Comparison of ENCODE assay signal across 9 mouse cellular contexts in genomic region chr2:4300383-4300811, GRCm38 (mm10).
DNase-seq lines count a peak whose midpoint lies in the region; ATAC-seq lines count a peak whose summit lies in the region.
"Had no signal": no experiment of that assay in that cellular context is flagged by ENCODE, and none has a peak within 500 bp of the region (broad histone marks: within the 10 kb centered on the region; RNA-seq: fewer than 3 reads in every experiment).

No protein-coding gene starts in this region.

- H3K27me3 ChIP-seq in midbrain, embryonic 13.5 days: no peaks in the 10 kb centered on the region

- H3K4me1 ChIP-seq in brown adipose tissue, adult 24 weeks (ENCODE audit: control insufficient read depth, insufficient read depth, insufficient read length, low read length): 0 out of 2 replicates have a peak, but pooled peaks cover 2% of the 10 kb centered on the region
- H3K4me1 ChIP-seq in midbrain, embryonic 13.5 days (replicated peaks): peaks cover 44% of the 10 kb centered on the region
- H3K4me1 ChIP-seq: liver, embryonic 15.5 days had no signal

- WGBS in midbrain, embryonic 13.5 days: 42% methylated on average over 13 of the region's 13 CpGs

- peak overlapping the region; percentile 30 for H3K4me3 ChIP-seq in brown adipose tissue, adult 24 weeks (ENCODE audit: insufficient read depth, low read depth, low read length)
- peak overlapping the region; percentile 14; the same call in 1 of the 2 replicates for H3K4me3 ChIP-seq in midbrain, embryonic 13.5 days (replicated peaks)
- H3K4me3 ChIP-seq: liver, embryonic 15.5 days had no signal

- DNase-seq in 3T3-L1 (ENCODE audit: low read depth, low spot score): peak; percentile 77
- DNase-seq in heart, adult 9 months (ENCODE audit: low spot score in 2 of 2): peak; percentile 22 to 24
- peak; percentile 60 for DNase-seq in kidney, postnatal 10 days
- no peak for DNase-seq in cerebellum, adult 11-12 months
- no peak for DNase-seq in layer of hippocampus, postnatal 36 days
- no peak for DNase-seq in right cerebral cortex, postnatal 14 days

- H3K9ac ChIP-seq in midbrain, embryonic 13.5 days (replicated peaks): no peak overlapping the region
- H3K9ac ChIP-seq: liver, embryonic 15.5 days had no signal

- H3K4me2 ChIP-seq in midbrain, embryonic 13.5 days (replicated peaks): peak overlapping the region; percentile 42
- H3K4me2 ChIP-seq: liver, embryonic 15.5 days had no signal

- no peaks in the 10 kb centered on the region for H3K9me3 ChIP-seq in midbrain, embryonic 13.5 days
- H3K9me3 ChIP-seq: liver, embryonic 15.5 days had no signal

- H3K27ac ChIP-seq in brown adipose tissue, adult 24 weeks (replicated peaks; ENCODE audit: low read depth, low read length): no peak overlapping the region
- peak overlapping the region; percentile 73 for H3K27ac ChIP-seq in midbrain, embryonic 13.5 days
- H3K27ac ChIP-seq: liver, embryonic 15.5 days had no signal

- peak; percentile 31; the same call in 1 of the 2 replicates for ATAC-seq in midbrain, embryonic 13.5 days

- H3K36me3 ChIP-seq in midbrain, embryonic 13.5 days: no peaks in the 10 kb centered on the region
- H3K36me3 ChIP-seq: liver, embryonic 15.5 days had no signal

Comparison
In these comparisons a context has a peak if more than half of its experiments do, and no peak if none do; other contexts are left out.
1. DNase-seq: peak in 3T3-L1 (single experiment), heart, adult 9 months (2 of 2) and kidney, postnatal 10 days (single experiment); none in cerebellum, adult 11-12 months (single experiment), layer of hippocampus, postnatal 36 days (0 of 2) and right cerebral cortex, postnatal 14 days (single experiment).